Mouse (Mus musculus) embryonic facial prominence, embryonic 10.5 days (tissue): ENCODE measurements at regions not wholly inside any gene's neighbourhood (a gene's known extent, or its start where the extent isn't known, plus 50 kb on each side); places are given as distances from the start of the nearest gene placed in this dataset.
A peak's percentile ranks its signal among the peaks of the same experiment; 100 is the strongest.

Experiments used
- DNase-seq: peaks from one replicate; pipeline ENCODE4 v3.0.0-alpha.2; 2017; ENCODE audit warnings: low spot score
- H3K27ac ChIP-seq: fragments of 300-500 bp; sonication (generic); replicated peaks from 2 replicates; pipeline ENCODE4 v1.5.1; 2016; ENCODE audit warnings: mild to moderate bottlenecking
- H3K27me3 ChIP-seq: fragments of 300-500 bp; sonication (generic); replicated peaks from 2 replicates; pipeline ENCODE4 v1.6.1; 2016; ENCODE audit warnings: low read depth, mild to moderate bottlenecking; ENCODE audit not compliant: poor library complexity, severe bottlenecking
- H3K36me3 ChIP-seq: fragments of 300-500 bp; sonication (generic); replicated peaks from 2 replicates; pipeline ENCODE4 v1.6.1; 2016; ENCODE audit warnings: mild to moderate bottlenecking, moderate library complexity
- H3K4me1 ChIP-seq: fragments of 300-500 bp; sonication (generic); 2 replicates; pipeline ENCODE4 v1.6.1; 2016
- H3K4me3 ChIP-seq: fragments of 300-500 bp; sonication (generic); 2 replicates; pipeline ENCODE4 v1.5.1; 2016; ENCODE audit warnings: mild to moderate bottlenecking, moderate library complexity
- H3K9me3 ChIP-seq: fragments of 300-500 bp; sonication (generic); 2 replicates; pipeline ENCODE4 v1.6.1; 2016; ENCODE audit warnings: mild to moderate bottlenecking
- WGBS: fragments of 180-500 bp; shearing (Covaris S2); methylation state at CpG from one replicate; pipeline ENCODE4 v1.1.7; 2016; 5-methylcytosine and 5-hydroxymethylcytosine counted together

- H3K9me3 ChIP-seq = peaks cover 9% of the 10 kb centered on the region; the same call in 1 of the 2 replicates
- no peak overlapping the region for H3K27ac ChIP-seq
- no peaks in the 10 kb centered on the region for H3K27me3 ChIP-seq
- peak; percentile 21 for DNase-seq
- WGBS = 62% methylated on average over 6 of the region's 6 CpGs
- H3K4me3 ChIP-seq = no peak overlapping the region
- 0 out of 2 replicates have a peak, but pooled peaks cover 3% of the 10 kb centered on the region for H3K4me1 ChIP-seq
- no peaks in the 10 kb centered on the region for H3K36me3 ChIP-seq
Observed at GRCm38 (mm10) chr11:71541178-71541845, 208.4 kb upstream of the Wscd1 start.

GRCm38 (mm10) chr11:71557412-71557811, 192.3 kb upstream of the Wscd1 start:
- DNase-seq = no peak
- H3K36me3 ChIP-seq = no peaks in the 10 kb centered on the region
- H3K27me3 ChIP-seq = no peaks in the 10 kb centered on the region
- H3K9me3 ChIP-seq = no peaks in the 10 kb centered on the region
- H3K27ac ChIP-seq = no peak overlapping the region
- WGBS = 78% methylated on average over 3 of the region's 3 CpGs
- no peak overlapping the region for H3K4me3 ChIP-seq
- no peaks in the 10 kb centered on the region for H3K4me1 ChIP-seq

- H3K9me3 ChIP-seq = no peaks in the 10 kb centered on the region
- no peaks in the 10 kb centered on the region for H3K27me3 ChIP-seq
- H3K4me1 ChIP-seq = no peaks in the 10 kb centered on the region
- no peak overlapping the region for H3K4me3 ChIP-seq
- no peak overlapping the region for H3K27ac ChIP-seq
- H3K36me3 ChIP-seq = no peaks in the 10 kb centered on the region
- DNase-seq = no peak
Observed at GRCm38 (mm10) chr11:71564831-71565230, 184.9 kb upstream of the Wscd1 start.

GRCm38 (mm10) chr11:71576801-71577200, 172.9 kb upstream of the Wscd1 start:
- Histone ChIP-seq H3K4me1 (0 out of 2 replicates have a peak, but pooled peaks cover 5% of the 10 kb centered on the region), H3K36me3 (no peaks in the 10 kb centered on the region), H3K27me3 (no peaks in the 10 kb centered on the region), H3K4me3 (no peak overlapping the region), H3K27ac (no peak overlapping the region), H3K9me3 (no peaks in the 10 kb centered on the region)
- 83% methylated on average over 5 of the region's 5 CpGs for WGBS
- DNase-seq = no peak

GRCm38 (mm10) chr11:71581775-71582174, 167.9 kb upstream of the Wscd1 start:
- H3K27ac ChIP-seq = no peak overlapping the region
- no peaks in the 10 kb centered on the region for H3K9me3 ChIP-seq
- H3K4me3 ChIP-seq = no peak overlapping the region
- DNase-seq = no peak
- WGBS = 67% methylated on average over 2 of the region's 2 CpGs
- H3K27me3 ChIP-seq = no peaks in the 10 kb centered on the region
- H3K4me1 ChIP-seq = no peaks in the 10 kb centered on the region
- no peaks in the 10 kb centered on the region for H3K36me3 ChIP-seq

- no peak overlapping the region for H3K27ac ChIP-seq
- WGBS = 88% methylated on average over 6 of the region's 6 CpGs
- no peaks in the 10 kb centered on the region for H3K36me3 ChIP-seq
- H3K27me3 ChIP-seq = no peaks in the 10 kb centered on the region
- no peak for DNase-seq
- no peaks in the 10 kb centered on the region for H3K9me3 ChIP-seq
- no peaks in the 10 kb centered on the region for H3K4me1 ChIP-seq
- H3K4me3 ChIP-seq = no peak overlapping the region
Observed at GRCm38 (mm10) chr11:71591014-71591413, 158.7 kb upstream of the Wscd1 start.

- Histone ChIP-seq H3K27ac (no peak overlapping the region), H3K36me3 (no peaks in the 10 kb centered on the region), H3K4me3 (no peak overlapping the region), H3K9me3 (no peaks in the 10 kb centered on the region), H3K27me3 (no peaks in the 10 kb centered on the region), H3K4me1 (no peaks in the 10 kb centered on the region)
- 82% methylated on average over 6 of the region's 6 CpGs for WGBS
- DNase-seq = no peak
Observed at GRCm38 (mm10) chr11:71594250-71594847, 155.4 kb upstream of the Wscd1 start.

- Histone ChIP-seq H3K36me3 (no peaks in the 10 kb centered on the region), H3K9me3 (no peaks in the 10 kb centered on the region), H3K27ac (no peak overlapping the region), H3K4me3 (no peak overlapping the region), H3K4me1 (no peaks in the 10 kb centered on the region), H3K27me3 (no peaks in the 10 kb centered on the region)
- no peak for DNase-seq
- WGBS = 96% methylated on average over 1 of the region's 1 CpGs
Observed at GRCm38 (mm10) chr11:71597709-71598108, 152.0 kb upstream of the Wscd1 start.

- no peaks in the 10 kb centered on the region for H3K9me3 ChIP-seq
- DNase-seq = no peak
- peaks cover 4% of the 10 kb centered on the region for H3K4me1 ChIP-seq
- no peak overlapping the region for H3K4me3 ChIP-seq
- no peaks in the 10 kb centered on the region for H3K27me3 ChIP-seq
- H3K27ac ChIP-seq = no peak overlapping the region
- no peaks in the 10 kb centered on the region for H3K36me3 ChIP-seq
- whole genome bisulfite sequencing = 62% methylated on average over 9 of the region's 9 CpGs
Observed at GRCm38 (mm10) chr11:71610782-71611181, 138.9 kb upstream of the Wscd1 start.

- H3K9me3 ChIP-seq = no peaks in the 10 kb centered on the region
- no peak overlapping the region for H3K27ac ChIP-seq
- no peaks in the 10 kb centered on the region for H3K36me3 ChIP-seq
- peaks cover 9% of the 10 kb centered on the region for H3K4me1 ChIP-seq
- no peak for DNase-seq
- no peak overlapping the region for H3K4me3 ChIP-seq
- WGBS = 79% methylated on average over 5 of the region's 5 CpGs
- no peaks in the 10 kb centered on the region for H3K27me3 ChIP-seq
Observed at GRCm38 (mm10) chr11:71615526-71615925, 134.2 kb upstream of the Wscd1 start.

GRCm38 (mm10) chr11:71625501-71626191, 124.1 kb upstream of the Wscd1 start:
- H3K27me3 ChIP-seq = no peaks in the 10 kb centered on the region
- 82% methylated on average over 5 of the region's 5 CpGs for WGBS
- H3K9me3 ChIP-seq = no peaks in the 10 kb centered on the region
- no peak for DNase-seq
- H3K27ac ChIP-seq = no peak overlapping the region
- H3K4me3 ChIP-seq = no peak overlapping the region
- H3K4me1 ChIP-seq = no peaks in the 10 kb centered on the region
- no peaks in the 10 kb centered on the region for H3K36me3 ChIP-seq

- no peaks in the 10 kb centered on the region for H3K27me3 ChIP-seq
- WGBS = 77% methylated on average over 1 of the region's 1 CpGs
- no peak overlapping the region for H3K4me3 ChIP-seq
- H3K9me3 ChIP-seq = no peaks in the 10 kb centered on the region
- no peaks in the 10 kb centered on the region for H3K36me3 ChIP-seq
- DNase-seq = no peak
- H3K27ac ChIP-seq = no peak overlapping the region
- H3K4me1 ChIP-seq = peaks cover 8% of the 10 kb centered on the region
Observed at GRCm38 (mm10) chr11:71636111-71636510, 113.6 kb upstream of the Wscd1 start.

GRCm38 (mm10) chr11:71636785-71637184, 112.9 kb upstream of the Wscd1 start:
- 29% methylated on average over 5 of the region's 5 CpGs for WGBS
- no peaks in the 10 kb centered on the region for H3K36me3 ChIP-seq
- H3K27ac ChIP-seq = no peak overlapping the region
- H3K4me3 ChIP-seq = no peak overlapping the region
- no peaks in the 10 kb centered on the region for H3K27me3 ChIP-seq
- no peaks in the 10 kb centered on the region for H3K9me3 ChIP-seq
- peaks cover 8% of the 10 kb centered on the region for H3K4me1 ChIP-seq
- DNase-seq = peak; percentile 10
